Mouse (Mus musculus) stomach, embryonic 15.5 days (tissue): Measurements from ENCODE around the gene Gm10309. TPM values are rescaled to one million over a fixed set of nuclear protein-coding genes. Genes with fewer than 3 reads are reported as not detected.

Experiments
- ATAC-seq: fragments of 200-750 bp; cut with Nextera tagmentation; 2 replicates; pipeline ENCODE4 v1.8.0; 2017; ENCODE audit warnings: low read depth, moderate number of reproducible peaks, moderate TSS enrichment; ENCODE audit not compliant: insufficient read depth, low FRiP score
- H3K27ac ChIP-seq: fragments of 300-500 bp; sonication (generic); 2 replicates; pipeline ENCODE4 v1.5.1; 2015; ENCODE audit warnings: mild to moderate bottlenecking, inconsistent platforms
- H3K27me3 ChIP-seq: fragments of 300-500 bp; sonication (generic); replicated peaks from 2 replicates; pipeline ENCODE4 v1.6.1; 2015; ENCODE audit warnings: inconsistent platforms
- H3K36me3 ChIP-seq: fragments of 300-500 bp; sonication (generic); 2 replicates; pipeline ENCODE4 v1.6.1; 2015; ENCODE audit warnings: inconsistent platforms
- H3K4me1 ChIP-seq: fragments of 300-500 bp; sonication (generic); 2 replicates; pipeline ENCODE4 v1.6.1; 2015; ENCODE audit warnings: inconsistent platforms
- H3K4me2 ChIP-seq: fragments of 300-500 bp; sonication (generic); 2 replicates; pipeline ENCODE4 v1.6.1; 2015; ENCODE audit warnings: mild to moderate bottlenecking, inconsistent platforms
- H3K4me3 ChIP-seq: fragments of 300-500 bp; sonication (generic); replicated peaks from 2 replicates; pipeline ENCODE4 v1.5.1; 2015; ENCODE audit warnings: inconsistent platforms
- H3K9ac ChIP-seq: fragments of 300-500 bp; sonication (generic); 2 replicates; pipeline ENCODE4 v1.6.1; 2015; ENCODE audit warnings: inconsistent platforms
- H3K9me3 ChIP-seq: fragments of 300-500 bp; sonication (generic); 2 replicates; pipeline ENCODE4 v1.6.1; 2016; ENCODE audit warnings: inconsistent platforms
- WGBS: fragments of 180-500 bp; shearing (Covaris S2); methylation state at CpG from one replicate; pipeline ENCODE4 v1.1.7; 2015; 5-methylcytosine and 5-hydroxymethylcytosine counted together
- polyA plus RNA-seq: library from polyadenylated mRNA; unstranded; fragments of >200 nt; fragmentation: Nextera tagmentation; extraction: Ambion mirVana; gene quantifications from 2 replicates; pipeline ENCODE4 v1.2.1, GENCODE M21; 2015

The Gm10309 gene
- polyA plus RNA-seq, 1 experiment from 2014 or later = 0.31 TPM

- ATAC-seq = no peak
- Histone ChIP-seq H3K4me3 (no peak overlapping the region), H3K4me1 (peaks cover 4% of the 10 kb centered on the region; the same call in 1 of the 2 replicates), H3K9ac (no peak overlapping the region), H3K4me2 (no peak overlapping the region), H3K27me3 (no peaks in the 10 kb centered on the region), H3K9me3 (no peaks in the 10 kb centered on the region), H3K27ac (no peak overlapping the region), H3K36me3 (no peaks in the 10 kb centered on the region)
- WGBS = 67% methylated on average over 19 of the region's 19 CpGs
Observed at GRCm38 (mm10) chr17:86507342-86508211, 2.5 kb upstream of the Gm10309 start.

- Histone ChIP-seq H3K9me3 (no peaks in the 10 kb centered on the region), H3K9ac (no peak overlapping the region), H3K27me3 (no peaks in the 10 kb centered on the region), H3K4me2 (no peak overlapping the region), H3K27ac (peak overlapping the region; percentile 52), H3K36me3 (no peaks in the 10 kb centered on the region), H3K4me1 (peaks cover 4% of the 10 kb centered on the region; the same call in 1 of the 2 replicates), H3K4me3 (no peak overlapping the region)
- ATAC-seq = no peak
- WGBS = 36% methylated on average over 5 of the region's 5 CpGs
Observed at GRCm38 (mm10) chr17:86506881-86507280, 1.8 kb upstream of the Gm10309 start.

GRCm38 (mm10) chr17:86503208-86503897, 1.7 kb downstream of the Gm10309 start:
- Histone ChIP-seq H3K9ac (no peak overlapping the region), H3K36me3 (no peaks in the 10 kb centered on the region), H3K27ac (no peak overlapping the region), H3K9me3 (no peaks in the 10 kb centered on the region), H3K27me3 (no peaks in the 10 kb centered on the region), H3K4me2 (no peak overlapping the region), H3K4me1 (peaks cover 4% of the 10 kb centered on the region; the same call in 1 of the 2 replicates), H3K4me3 (no peak overlapping the region)
- ATAC-seq = no peak
- 90% methylated on average over 9 of the region's 9 CpGs for WGBS

GRCm38 (mm10) chr17:86501393-86501792, 3.6 kb downstream of the Gm10309 start:
- H3K4me1 ChIP-seq = no peaks in the 10 kb centered on the region
- no peaks in the 10 kb centered on the region for H3K36me3 ChIP-seq
- H3K9ac ChIP-seq = no peak overlapping the region
- no peak overlapping the region for H3K27ac ChIP-seq
- ATAC-seq = no peak
- no peaks in the 10 kb centered on the region for H3K9me3 ChIP-seq
- 89% methylated on average over 4 of the region's 4 CpGs for WGBS
- no peak overlapping the region for H3K4me2 ChIP-seq
- no peak overlapping the region for H3K4me3 ChIP-seq
- H3K27me3 ChIP-seq = no peaks in the 10 kb centered on the region

GRCm38 (mm10) chr17:86499359-86500045, 5.5 kb downstream of the Gm10309 start:
- 53% methylated on average over 15 of the region's 15 CpGs for WGBS
- Histone ChIP-seq H3K36me3 (no peaks in the 10 kb centered on the region), H3K27me3 (no peaks in the 10 kb centered on the region), H3K9me3 (no peaks in the 10 kb centered on the region), H3K4me2 (no peak overlapping the region), H3K4me3 (no peak overlapping the region), H3K9ac (no peak overlapping the region), H3K27ac (peak overlapping the region; percentile 42; the same call in 1 of the 2 replicates), H3K4me1 (no peaks in the 10 kb centered on the region)
- no peak for ATAC-seq

- no peaks in the 10 kb centered on the region for H3K36me3 ChIP-seq
- no peak for ATAC-seq
- no peaks in the 10 kb centered on the region for H3K9me3 ChIP-seq
- H3K27ac ChIP-seq = no peak overlapping the region
- 86% methylated on average over 4 of the region's 4 CpGs for WGBS
- no peaks in the 10 kb centered on the region for H3K27me3 ChIP-seq
- H3K4me1 ChIP-seq = 0 out of 2 replicates have a peak, but pooled peaks cover 4% of the 10 kb centered on the region
- no peak overlapping the region for H3K4me3 ChIP-seq
- no peak overlapping the region for H3K4me2 ChIP-seq
- no peak overlapping the region for H3K9ac ChIP-seq
Observed at GRCm38 (mm10) chr17:86497302-86497701, 7.7 kb downstream of the Gm10309 start.

- H3K9ac ChIP-seq = no peak overlapping the region
- H3K4me3 ChIP-seq = no peak overlapping the region
- H3K4me2 ChIP-seq = no peak overlapping the region
- 80% methylated on average over 9 of the region's 9 CpGs for WGBS
- H3K27me3 ChIP-seq = no peaks in the 10 kb centered on the region
- H3K4me1 ChIP-seq = 0 out of 2 replicates have a peak, but pooled peaks cover 4% of the 10 kb centered on the region
- ATAC-seq = no peak
- no peak overlapping the region for H3K27ac ChIP-seq
- H3K9me3 ChIP-seq = no peaks in the 10 kb centered on the region
- H3K36me3 ChIP-seq = no peaks in the 10 kb centered on the region
Observed at GRCm38 (mm10) chr17:86496123-86496771, 8.8 kb downstream of the Gm10309 start.

- H3K27ac ChIP-seq = 0 out of 2 replicates have a peak overlapping the region, but pooled peaks have one; percentile 28
- WGBS = 47% methylated on average over 6 of the region's 6 CpGs
- H3K4me3 ChIP-seq = no peak overlapping the region
- H3K9ac ChIP-seq = no peak overlapping the region
- H3K4me2 ChIP-seq = no peak overlapping the region; the same call in 1 of the 2 replicates
- no peaks in the 10 kb centered on the region for H3K27me3 ChIP-seq
- H3K36me3 ChIP-seq = no peaks in the 10 kb centered on the region
- 0 out of 2 replicates have a peak, but pooled peaks cover 4% of the 10 kb centered on the region for H3K4me1 ChIP-seq
- no peaks in the 10 kb centered on the region for H3K9me3 ChIP-seq
- ATAC-seq = no peak
Observed at GRCm38 (mm10) chr17:86494895-86495294, 10.1 kb downstream of the Gm10309 start.

- H3K9me3 ChIP-seq = no peaks in the 10 kb centered on the region
- no peak overlapping the region; the same call in 1 of the 2 replicates for H3K4me2 ChIP-seq
- H3K4me3 ChIP-seq = no peak overlapping the region
- no peak overlapping the region for H3K9ac ChIP-seq
- peak overlapping the region; percentile 28 for H3K27ac ChIP-seq
- 0 out of 2 replicates have a peak, but pooled peaks have one; percentile 41 for ATAC-seq
- 0 out of 2 replicates have a peak, but pooled peaks cover 4% of the 10 kb centered on the region for H3K4me1 ChIP-seq
- H3K27me3 ChIP-seq = no peaks in the 10 kb centered on the region
- WGBS = 54% methylated on average over 6 of the region's 6 CpGs
- no peaks in the 10 kb centered on the region for H3K36me3 ChIP-seq
Observed at GRCm38 (mm10) chr17:86494494-86494893, 10.5 kb downstream of the Gm10309 start.

GRCm38 (mm10) chr17:86493891-86494420, 11.1 kb downstream of the Gm10309 start:
- ATAC-seq = 0 out of 2 replicates have a peak, but pooled peaks have one; percentile 27
- WGBS = 67% methylated on average over 8 of the region's 8 CpGs
- Histone ChIP-seq H3K4me2 (no peak overlapping the region), H3K27me3 (no peaks in the 10 kb centered on the region), H3K4me3 (no peak overlapping the region), H3K27ac (peak overlapping the region; percentile 28), H3K36me3 (no peaks in the 10 kb centered on the region), H3K9me3 (no peaks in the 10 kb centered on the region), H3K4me1 (0 out of 2 replicates have a peak, but pooled peaks cover 4% of the 10 kb centered on the region), H3K9ac (no peak overlapping the region)

- Histone ChIP-seq H3K27ac (no peak overlapping the region), H3K9me3 (no peaks in the 10 kb centered on the region), H3K36me3 (no peaks in the 10 kb centered on the region), H3K4me3 (no peak overlapping the region), H3K4me2 (no peak overlapping the region), H3K27me3 (no peaks in the 10 kb centered on the region), H3K9ac (no peak overlapping the region), H3K4me1 (0 out of 2 replicates have a peak, but pooled peaks cover 4% of the 10 kb centered on the region)
- ATAC-seq = 0 out of 2 replicates have a peak, but pooled peaks have one; percentile 35
- WGBS = 78% methylated on average over 7 of the region's 7 CpGs
Observed at GRCm38 (mm10) chr17:86492376-86492775, 12.7 kb downstream of the Gm10309 start.
